Mouse (Mus musculus) left cerebral cortex, postnatal 10 days (tissue): Measurements from ENCODE around the gene Ppp6r2. TPM values are rescaled to one million over a fixed set of nuclear protein-coding genes. Genes with fewer than 3 reads are reported as not detected.

Experiments used
- DNase-seq, 2 experiments: peaks; one replicate each; pipeline ENCODE4 v3.0.0; 2021 to 2022; ENCODE audit warnings: low spot score in 2 of 2, mixed read lengths in 1 of 2; ENCODE audit errors: extremely low spot score in 1 of 2
- intact Hi-C: fragments of 180-260 bp; cut with DNase I; formaldehyde crosslinking; loops from one replicate; pipeline ENCODE4 v1.15.1; 2025
- total RNA-seq, 2 experiments: library from RNA; stranded (reverse); gene quantifications; 2 replicates each; pipeline ENCODE4 v1.2.3; 2021

Ppp6r2 gene
- total RNA-seq, 2 experiments from 2014 or later: 154 to 159 TPM

DNA sequence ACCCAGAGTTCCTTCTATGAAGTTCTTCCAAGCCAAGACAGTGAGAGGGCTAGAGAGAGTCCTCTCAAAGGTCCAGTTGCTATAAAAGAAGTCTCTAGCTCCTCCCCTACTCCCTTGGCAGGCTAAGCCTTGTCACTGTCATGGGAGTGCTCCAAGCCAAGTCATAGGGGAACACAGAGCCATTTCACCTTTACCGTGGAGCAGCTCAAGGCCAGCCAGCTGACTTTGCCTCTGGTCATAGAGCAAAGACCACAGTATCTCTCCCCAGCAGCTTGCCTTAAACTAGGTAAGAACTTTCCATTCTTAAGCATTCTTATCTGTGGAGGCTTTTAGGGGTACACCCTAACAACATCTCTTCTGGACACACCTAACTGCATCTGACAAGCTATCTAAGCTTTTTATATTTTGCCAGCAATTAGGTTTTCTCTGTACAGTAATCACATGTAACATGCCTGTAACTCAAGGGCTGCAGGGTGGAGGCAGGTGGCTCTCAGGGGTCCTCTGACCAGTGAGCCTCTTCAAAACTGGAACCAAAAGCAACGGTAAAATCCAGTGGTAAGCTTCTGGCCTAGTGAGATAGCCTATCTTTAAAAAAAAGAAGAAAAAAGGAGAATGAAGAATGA is 4.4 kb downstream of the Ppp6r2 start:
- no peak for DNase-seq
- intact Hi-C loops: loop anchor here (10.0 kb wide), 1 partner anchor 281 kb away; no protein-coding TSS in a partner anchor

DNA sequence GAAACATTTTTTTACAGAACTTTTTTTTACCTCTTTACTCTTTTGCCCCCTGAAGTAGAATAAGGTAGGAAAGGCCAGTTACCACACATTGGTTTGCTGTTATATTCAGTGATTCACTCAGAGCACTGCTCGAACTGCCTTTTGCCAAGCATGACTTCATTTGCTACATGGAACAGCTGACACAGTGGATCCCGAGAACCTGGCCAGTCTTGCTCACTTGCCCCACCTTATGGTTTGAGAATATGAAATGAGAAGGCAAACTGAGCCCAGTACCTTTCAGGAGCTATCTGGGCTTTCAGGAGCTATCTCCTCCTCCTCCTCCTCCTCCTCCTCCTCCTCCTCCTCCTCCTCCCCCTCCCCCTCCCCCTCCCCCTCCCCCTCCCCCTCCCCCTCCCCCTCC is 22.2 kb downstream of the Ppp6r2 start:
- intact Hi-C loops: no loop called here
- no peak for DNase-seq

DNA sequence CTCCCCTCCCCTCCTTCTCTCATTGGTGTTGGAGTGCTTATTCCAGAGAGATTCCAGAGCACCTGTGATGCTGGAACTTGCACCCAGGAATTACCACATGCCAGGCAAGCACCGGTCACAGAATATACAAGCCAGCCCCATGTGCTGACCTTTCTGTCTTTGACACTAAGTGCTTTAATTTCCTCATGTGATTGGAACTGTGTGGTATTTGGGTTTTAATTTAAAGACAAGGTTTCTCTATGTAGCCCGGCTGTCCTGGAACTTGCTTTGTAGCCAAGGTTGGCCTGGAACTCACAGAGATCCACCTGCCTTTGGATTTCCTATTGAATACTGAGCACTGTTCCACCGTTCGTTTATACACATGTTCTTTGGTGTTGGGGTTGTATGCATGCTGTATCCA is 22.7 kb downstream of the Ppp6r2 start:
- intact Hi-C loops: no loop called here
- no peak for DNase-seq

- intact Hi-C loops: no loop called here
- no peak for DNase-seq
These were observed 28.5 kb downstream of the Ppp6r2 start for GRCm38 (mm10) chr15:89239751-89240392.

DNA sequence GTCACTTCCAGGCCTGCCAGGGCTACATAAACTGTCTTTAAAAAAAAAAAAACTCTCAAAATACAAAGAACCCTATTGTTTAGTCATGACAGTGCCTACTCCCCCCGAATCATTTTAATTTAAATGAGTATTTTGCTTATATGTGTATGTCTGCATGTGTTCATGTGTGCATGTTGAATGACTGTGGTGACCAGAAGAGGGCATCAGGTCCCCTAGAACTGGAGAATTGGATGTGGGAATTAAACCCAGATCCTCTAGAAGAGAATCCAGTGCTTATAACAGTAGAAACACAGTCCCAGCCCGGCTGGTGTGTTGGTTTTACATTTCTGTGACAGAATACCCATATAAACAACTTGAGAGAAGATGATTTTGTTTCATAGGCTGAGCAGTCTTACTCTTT is 29.7 kb downstream of the Ppp6r2 start:
- intact Hi-C loops: no loop called here
- no peak for DNase-seq

DNA sequence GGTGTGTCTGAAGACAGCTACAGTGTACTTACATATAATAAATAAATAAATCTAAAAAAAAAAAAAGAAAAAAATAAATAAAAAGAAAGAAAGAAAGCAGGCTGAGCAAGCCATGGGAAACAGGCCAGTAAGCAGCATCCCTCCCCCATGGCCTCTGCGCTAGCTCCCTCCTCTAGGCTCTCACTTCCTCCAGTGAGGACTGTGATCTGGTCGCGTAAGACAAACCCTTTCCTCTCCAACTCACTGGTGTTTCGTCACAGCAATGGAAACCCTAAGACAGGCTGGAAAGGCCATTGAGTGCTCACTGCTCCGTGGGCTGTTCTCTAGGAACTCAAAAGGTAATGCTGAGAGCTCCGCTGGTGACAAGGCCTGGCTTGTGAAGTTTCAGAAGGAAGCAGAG is 37.7 kb downstream of the Ppp6r2 start:
- intact Hi-C loops: no loop called here

DNA sequence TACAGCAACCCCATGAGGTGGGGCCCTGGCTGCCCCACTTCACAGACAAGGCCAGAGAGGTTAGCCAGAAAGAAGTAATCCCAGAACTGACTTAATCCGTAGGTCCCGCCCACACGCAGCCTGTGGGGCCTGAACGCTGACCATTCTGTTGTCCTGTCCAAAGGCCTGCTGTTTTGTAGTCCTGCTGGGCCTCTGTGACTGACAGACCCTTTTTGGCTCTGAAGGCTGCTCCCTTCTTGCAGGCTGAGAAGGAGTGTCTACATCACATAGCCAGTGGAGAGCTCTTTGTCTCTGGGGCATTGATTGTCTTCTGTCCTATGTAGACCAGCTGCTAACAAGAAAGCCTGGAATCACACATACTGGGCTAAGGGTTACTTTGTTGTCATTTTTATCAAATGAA is 44.0 kb downstream of the Ppp6r2 start:
- intact Hi-C loops: no loop called here
- no peak for DNase-seq

More for the DNA sequence above, 37.7 kb downstream of the Ppp6r2 start:
- DNase-seq: no peak

DNA sequence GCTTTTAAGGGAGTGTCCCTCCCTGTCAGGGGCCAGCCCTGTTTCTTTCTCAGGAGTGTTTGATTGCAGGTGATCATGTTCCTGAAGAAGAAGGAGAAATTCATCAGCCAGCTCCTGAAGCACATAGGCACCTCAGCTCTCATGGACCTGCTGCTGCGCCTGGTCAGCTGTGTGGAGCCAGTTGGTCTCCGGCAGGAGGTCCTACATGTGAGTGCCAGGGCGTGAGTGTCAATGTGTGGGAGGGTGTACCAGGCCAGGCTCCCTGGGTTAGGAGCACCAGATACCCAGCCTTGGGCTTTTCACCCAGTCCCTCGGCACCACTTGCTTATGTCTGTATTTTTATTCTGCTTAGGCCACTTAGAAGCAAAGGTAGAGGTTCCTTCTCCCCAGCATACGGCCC is 47.6 kb downstream of the Ppp6r2 start:
- intact Hi-C loops: no loop called here
- DNase-seq: no peak

- no peak for DNase-seq
- intact Hi-C loops: no loop called here
These were observed 53.1 kb downstream of the Ppp6r2 start for GRCm38 (mm10) chr15:89264485-89264884.

DNA sequence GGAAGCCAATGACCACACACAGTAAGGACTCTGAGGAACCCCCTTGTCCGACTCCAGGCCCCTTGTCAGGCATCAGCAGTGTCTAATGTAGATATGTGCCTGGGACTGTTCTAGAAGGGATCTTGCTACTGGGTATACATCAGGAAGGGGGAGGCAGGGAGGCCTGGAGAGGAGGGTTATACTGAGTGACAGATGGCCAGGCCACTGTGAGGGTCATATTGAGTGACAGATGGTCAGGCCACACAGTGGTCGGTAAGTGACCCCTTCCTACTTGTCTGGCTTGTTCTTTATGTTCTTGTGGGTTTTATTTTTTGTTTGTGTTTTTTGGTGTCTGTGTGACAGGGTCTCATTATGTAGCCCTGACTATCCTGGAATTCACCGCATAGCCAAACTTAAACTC is 64.1 kb downstream of the Ppp6r2 start:
- intact Hi-C loops: no loop called here
- DNase-seq: no peak

DNA sequence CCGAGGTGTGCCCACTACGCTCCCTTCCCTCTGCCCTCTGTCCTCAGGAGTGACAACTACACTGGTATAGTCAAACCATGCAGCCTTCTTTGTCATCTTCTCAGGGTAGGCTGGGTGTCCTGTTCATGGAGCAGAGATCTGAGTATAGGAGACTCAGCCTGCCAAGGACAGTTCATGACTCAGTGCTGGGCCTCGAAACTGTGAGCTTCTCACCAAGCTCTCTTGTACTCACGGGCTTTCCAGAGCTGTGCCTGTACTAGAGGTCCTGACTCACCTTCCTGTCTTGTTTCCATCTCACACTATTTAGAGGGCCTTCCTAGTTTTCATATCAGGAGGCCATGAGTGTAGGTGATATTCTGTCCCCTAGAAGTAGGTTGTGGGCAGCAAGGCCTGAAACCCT is 66.0 kb downstream of the Ppp6r2 start:
- intact Hi-C loops: no loop called here
- no peak for DNase-seq

GRCm38 (mm10) chr15:89282546-89282945 is 71.2 kb downstream of the Ppp6r2 start:
- no peak for DNase-seq
- intact Hi-C loops: no loop called here

DNA sequence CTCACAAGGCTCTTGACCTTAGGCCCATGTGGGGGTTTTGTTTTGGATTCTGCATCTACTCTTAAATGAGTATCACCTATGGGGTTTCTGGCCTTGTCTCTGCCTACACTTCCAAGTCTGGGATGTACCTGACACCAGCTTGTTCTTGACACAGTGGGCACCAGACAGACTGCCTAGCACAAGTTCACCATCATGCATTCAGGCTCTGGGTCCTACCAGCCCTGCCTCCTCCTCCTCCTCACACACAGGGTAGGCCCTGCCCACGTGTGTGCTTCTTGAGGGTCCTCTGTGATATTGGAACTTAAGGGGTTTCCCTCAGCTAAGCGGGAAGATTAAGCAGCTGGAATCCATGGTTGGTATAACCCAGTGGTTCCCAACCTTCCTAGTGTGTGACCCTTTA is 72.7 kb downstream of the Ppp6r2 start:
- intact Hi-C loops: no loop called here
- no peak for DNase-seq

GRCm38 (mm10) chr15:89285004-89285403 is 73.7 kb downstream of the Ppp6r2 start:
- intact Hi-C loops: no loop called here
- DNase-seq: no peak

- no peak for DNase-seq
- intact Hi-C loops: no loop called here
These were observed 74.1 kb downstream of the Ppp6r2 start for GRCm38 (mm10) chr15:89285478-89285877.

DNA sequence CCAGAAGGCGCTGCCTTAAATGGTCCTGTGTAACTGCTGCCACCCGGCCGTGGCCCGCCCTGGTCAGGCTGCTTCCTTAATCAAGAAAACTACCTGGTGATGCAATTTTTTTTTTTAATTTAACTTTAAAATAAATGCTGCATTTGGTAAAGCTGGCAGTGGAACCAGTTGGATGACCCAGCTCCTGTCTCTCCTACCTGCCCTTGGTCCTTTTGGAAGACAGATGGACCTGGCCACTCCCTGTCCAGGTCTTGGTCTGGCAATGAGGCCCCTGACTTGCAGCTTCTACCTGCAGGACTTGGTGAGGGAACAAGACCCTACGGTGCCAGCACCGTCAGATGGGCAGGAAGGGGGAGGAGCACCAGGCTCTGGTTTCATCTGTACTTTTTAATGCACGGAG is 74.8 kb downstream of the Ppp6r2 start:
- DNase-seq: no peak
- intact Hi-C loops: no loop called here

DNA sequence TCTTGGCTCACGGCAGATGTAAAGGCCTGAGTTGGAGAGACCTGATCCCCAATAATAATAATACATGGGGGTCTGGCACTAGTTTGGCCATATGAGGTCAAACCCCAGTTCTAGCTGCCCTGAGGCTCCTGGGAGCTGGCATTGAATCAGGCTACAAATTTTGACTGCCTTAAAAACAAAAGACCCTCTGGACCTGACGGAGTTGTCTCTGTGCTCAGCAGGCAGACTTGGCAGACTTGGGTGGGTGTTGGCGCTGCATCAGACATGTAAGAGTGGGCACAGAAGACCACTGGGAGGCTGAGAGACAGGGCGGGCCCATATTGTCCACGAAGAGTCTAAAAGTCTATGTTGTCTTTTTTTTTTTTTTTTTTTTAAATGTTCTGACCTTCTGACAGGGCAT is 75.2 kb downstream of the Ppp6r2 start:
- DNase-seq: no peak
- intact Hi-C loops: no loop called here

DNA sequence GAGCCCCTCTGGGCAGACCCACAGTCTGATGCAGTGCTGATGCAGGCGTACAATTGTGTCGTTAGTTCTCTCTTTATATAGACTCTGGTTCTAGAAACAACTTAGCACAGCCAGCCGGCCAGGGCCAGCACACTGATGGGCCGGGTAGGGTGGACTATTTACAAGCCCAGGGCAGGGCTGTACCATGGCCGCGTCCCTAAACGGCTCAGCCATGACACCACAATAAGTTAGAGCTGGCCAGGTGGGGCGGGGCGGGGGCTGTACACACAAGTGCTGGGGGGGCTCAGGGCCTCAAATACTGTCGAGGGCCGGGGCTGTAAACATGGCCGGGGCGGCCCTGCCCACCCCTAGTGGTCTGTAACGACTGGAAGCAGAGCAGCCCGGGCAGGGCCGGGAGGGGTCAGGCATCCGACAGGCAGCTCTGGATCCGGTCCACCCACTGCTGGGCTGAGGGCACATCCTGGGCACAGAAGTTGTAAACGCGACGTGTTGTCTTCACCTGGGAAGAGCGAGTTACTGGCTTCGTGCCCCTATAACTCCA is 76.9 kb downstream of the Ppp6r2 start:
- no peak for DNase-seq
- intact Hi-C loops: no loop called here

DNA sequence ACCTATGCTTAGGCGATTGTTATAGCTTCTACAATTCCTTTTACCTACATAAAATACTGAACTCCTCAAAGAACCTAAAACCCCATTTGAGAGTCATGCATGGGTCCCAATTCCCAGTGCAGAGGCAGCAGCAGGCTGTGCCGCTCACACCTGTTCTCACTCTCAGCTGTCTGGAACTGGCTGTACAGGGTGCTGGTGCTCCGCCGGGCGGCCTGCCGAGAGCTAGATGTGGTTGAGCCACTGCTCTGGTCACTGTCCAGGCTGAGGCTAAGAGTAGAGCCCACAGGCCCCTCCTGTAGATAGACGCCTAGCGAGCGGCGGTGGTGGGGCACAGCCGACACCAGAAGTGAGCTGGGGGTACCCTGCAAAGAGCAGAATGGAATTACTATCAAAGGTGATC is 78.1 kb downstream of the Ppp6r2 start:
- intact Hi-C loops: no loop called here
- no peak for DNase-seq

- DNase-seq: no peak
These were observed 80.2 kb downstream of the Ppp6r2 start for GRCm38 (mm10) chr15:89291521-89291920.

DNA sequence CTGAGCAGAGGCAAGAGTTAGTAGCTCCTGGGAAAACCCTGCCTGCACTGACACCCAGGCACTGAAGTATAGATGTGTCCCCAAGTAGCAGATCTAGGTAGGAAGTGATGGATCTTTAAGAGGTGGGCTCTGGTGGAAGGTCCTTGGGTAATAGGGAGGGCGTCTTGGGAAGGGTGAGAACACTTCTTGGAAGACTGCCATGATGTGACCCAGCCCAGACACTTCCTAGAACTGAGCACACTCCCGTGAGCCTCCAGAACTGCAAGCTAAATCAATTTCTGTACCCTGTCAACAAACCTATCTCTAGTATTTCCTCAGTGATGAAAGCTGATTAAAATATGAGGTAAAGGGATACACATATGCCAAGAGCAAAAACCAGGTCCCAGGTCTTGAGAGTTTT is 81.4 kb downstream of the Ppp6r2 start:
- intact Hi-C loops: no loop called here
- no peak for DNase-seq

More at GRCm38 (mm10) chr15:89291521-89291920, 80.2 kb downstream of the Ppp6r2 start:
- intact Hi-C loops: no loop called here
